Mouse (Mus musculus) midbrain, embryonic 13.5 days (tissue): ENCODE measurements at regions not wholly inside any gene's neighbourhood (a gene's known extent, or its start where the extent isn't known, plus 50 kb on each side); places are given as distances from the start of the nearest gene placed in this dataset.

Experiments
- ATAC-seq: fragments of 200-750 bp; cut with Nextera tagmentation; 2 replicates; pipeline ENCODE4 v1.8.0; 2017; ENCODE audit warnings: mild to moderate bottlenecking, moderate TSS enrichment, moderate library complexity
- H3K27ac ChIP-seq: fragments of 300-500 bp; sonication (generic); 2 replicates; pipeline ENCODE4 v1.5.1; 2015; ENCODE audit warnings: inconsistent platforms, mild to moderate bottlenecking, moderate library complexity
- H3K27me3 ChIP-seq: fragments of 300-500 bp; sonication (generic); 2 replicates; pipeline ENCODE4 v1.6.1; 2015; ENCODE audit warnings: mild to moderate bottlenecking, inconsistent platforms
- H3K36me3 ChIP-seq: fragments of 300-500 bp; sonication (generic); 2 replicates; pipeline ENCODE4 v1.6.1; 2015; ENCODE audit warnings: mild to moderate bottlenecking, inconsistent platforms
- H3K4me1 ChIP-seq: fragments of 300-500 bp; sonication (generic); replicated peaks from 2 replicates; pipeline ENCODE4 v1.6.1; 2015; ENCODE audit warnings: inconsistent platforms
- H3K4me2 ChIP-seq: fragments of 300-500 bp; sonication (generic); replicated peaks from 2 replicates; pipeline ENCODE4 v1.6.1; 2015; ENCODE audit warnings: moderate library complexity, mild to moderate bottlenecking, inconsistent platforms
- H3K4me3 ChIP-seq: fragments of 300-500 bp; sonication (generic); replicated peaks from 2 replicates; pipeline ENCODE4 v1.5.1; 2015; ENCODE audit warnings: mild to moderate bottlenecking, inconsistent platforms
- H3K9ac ChIP-seq: fragments of 300-500 bp; sonication (generic); replicated peaks from 2 replicates; pipeline ENCODE4 v1.6.1; 2015; ENCODE audit warnings: mild to moderate bottlenecking, inconsistent platforms
- H3K9me3 ChIP-seq: fragments of 300-500 bp; sonication (generic); 2 replicates; pipeline ENCODE4 v1.6.1; 2016; ENCODE audit warnings: mild to moderate bottlenecking, inconsistent platforms
- WGBS: fragments of 180-500 bp; shearing (Covaris S2); methylation state at CpG from one replicate; pipeline ENCODE4 v1.1.7; 2015; 5-methylcytosine and 5-hydroxymethylcytosine counted together

GRCm38 (mm10) chr13:44180384-44180783 is 395.8 kb downstream of the Cd83 start:
- WGBS: 88% methylated on average over 3 of the region's 3 CpGs
- no peaks in the 10 kb centered on the region for H3K9me3 ChIP-seq
- H3K4me3 ChIP-seq: no peak overlapping the region
- H3K9ac ChIP-seq: no peak overlapping the region
- 0 out of 2 replicates have a peak, but pooled peaks cover 5% of the 10 kb centered on the region for H3K4me1 ChIP-seq
- no peak overlapping the region for H3K4me2 ChIP-seq
- no peaks in the 10 kb centered on the region for H3K36me3 ChIP-seq
- H3K27ac ChIP-seq: no peak overlapping the region
- no peak for ATAC-seq
- H3K27me3 ChIP-seq: 0 out of 2 replicates have a peak, but pooled peaks cover 2% of the 10 kb centered on the region

- no peaks in the 10 kb centered on the region for H3K9me3 ChIP-seq
- no peak overlapping the region for H3K27ac ChIP-seq
- no peak for ATAC-seq
- no peak overlapping the region for H3K4me3 ChIP-seq
- H3K9ac ChIP-seq: no peak overlapping the region
- H3K4me1 ChIP-seq: 0 out of 2 replicates have a peak, but pooled peaks cover 5% of the 10 kb centered on the region
- H3K27me3 ChIP-seq: 0 out of 2 replicates have a peak, but pooled peaks cover 2% of the 10 kb centered on the region
- H3K4me2 ChIP-seq: no peak overlapping the region
- H3K36me3 ChIP-seq: no peaks in the 10 kb centered on the region
- 52% methylated on average over 15 of the region's 15 CpGs for WGBS
These were observed 398.1 kb downstream of the Cd83 start for GRCm38 (mm10) chr13:44182544-44183191.

- no peaks in the 10 kb centered on the region for H3K4me1 ChIP-seq
- 86% methylated on average over 5 of the region's 5 CpGs for WGBS
- no peaks in the 10 kb centered on the region for H3K9me3 ChIP-seq
- H3K4me2 ChIP-seq: no peak overlapping the region
- H3K9ac ChIP-seq: no peak overlapping the region
- H3K36me3 ChIP-seq: no peaks in the 10 kb centered on the region
- H3K27ac ChIP-seq: no peak overlapping the region
- no peaks in the 10 kb centered on the region for H3K27me3 ChIP-seq
- ATAC-seq: no peak
- H3K4me3 ChIP-seq: no peak overlapping the region
These were observed 410.8 kb downstream of the Cd83 start for GRCm38 (mm10) chr13:44195365-44195764.

- H3K27me3 ChIP-seq: peaks cover 57% of the 10 kb centered on the region
- 62% methylated on average over 4 of the region's 4 CpGs for WGBS
- no peak for ATAC-seq
- no peaks in the 10 kb centered on the region for H3K36me3 ChIP-seq
- H3K27ac ChIP-seq: no peak overlapping the region
- H3K4me1 ChIP-seq: peaks cover 26% of the 10 kb centered on the region
- no peak overlapping the region for H3K4me3 ChIP-seq
- H3K9me3 ChIP-seq: no peaks in the 10 kb centered on the region
- H3K9ac ChIP-seq: no peak overlapping the region
- no peak overlapping the region for H3K4me2 ChIP-seq
These were observed 421.5 kb downstream of the Cd83 start for GRCm38 (mm10) chr13:44206042-44206441.

- no peaks in the 10 kb centered on the region for H3K9me3 ChIP-seq
- ATAC-seq: no peak
- no peak overlapping the region for H3K4me3 ChIP-seq
- no peak overlapping the region for H3K9ac ChIP-seq
- H3K4me2 ChIP-seq: no peak overlapping the region
- no peaks in the 10 kb centered on the region for H3K36me3 ChIP-seq
- peaks cover 61% of the 10 kb centered on the region for H3K27me3 ChIP-seq
- peaks cover 26% of the 10 kb centered on the region for H3K4me1 ChIP-seq
- no peak overlapping the region for H3K27ac ChIP-seq
- WGBS: 87% methylated on average over 4 of the region's 4 CpGs
These were observed 421.9 kb downstream of the Cd83 start for GRCm38 (mm10) chr13:44206448-44206847.

GRCm38 (mm10) chr13:44207400-44208005 is 422.9 kb downstream of the Cd83 start:
- peaks cover 61% of the 10 kb centered on the region for H3K27me3 ChIP-seq
- H3K4me1 ChIP-seq: peaks cover 30% of the 10 kb centered on the region
- H3K36me3 ChIP-seq: no peaks in the 10 kb centered on the region
- no peak overlapping the region for H3K27ac ChIP-seq
- H3K9ac ChIP-seq: no peak overlapping the region
- 57% methylated on average over 11 of the region's 11 CpGs for WGBS
- no peak overlapping the region for H3K4me2 ChIP-seq
- H3K9me3 ChIP-seq: no peaks in the 10 kb centered on the region
- H3K4me3 ChIP-seq: no peak overlapping the region
- no peak for ATAC-seq

- Histone ChIP-seq H3K9me3 (no peaks in the 10 kb centered on the region), H3K4me3 (no peak overlapping the region), H3K4me1 (peaks cover 37% of the 10 kb centered on the region), H3K9ac (no peak overlapping the region), H3K4me2 (peak overlapping the region; percentile 25; the same call in 1 of the 2 replicates), H3K27me3 (peaks cover 61% of the 10 kb centered on the region), H3K36me3 (no peaks in the 10 kb centered on the region), H3K27ac (no peak overlapping the region)
- ATAC-seq: 0 out of 2 replicates have a peak, but pooled peaks have one; percentile 15
- 7% methylated on average over 11 of the region's 11 CpGs for WGBS
These were observed 424.5 kb downstream of the Cd83 start for GRCm38 (mm10) chr13:44209036-44209435.

GRCm38 (mm10) chr13:44210123-44210522 is 425.5 kb downstream of the Cd83 start:
- WGBS: 24% methylated on average over 6 of the region's 6 CpGs
- no peak overlapping the region for H3K4me2 ChIP-seq
- no peak overlapping the region for H3K27ac ChIP-seq
- H3K4me1 ChIP-seq: peaks cover 43% of the 10 kb centered on the region
- H3K27me3 ChIP-seq: peaks cover 60% of the 10 kb centered on the region
- H3K9ac ChIP-seq: no peak overlapping the region
- no peak overlapping the region for H3K4me3 ChIP-seq
- no peaks in the 10 kb centered on the region for H3K9me3 ChIP-seq
- ATAC-seq: no peak
- no peaks in the 10 kb centered on the region for H3K36me3 ChIP-seq

GRCm38 (mm10) chr13:44212356-44212755 is 427.8 kb downstream of the Cd83 start:
- Histone ChIP-seq H3K9ac (no peak overlapping the region), H3K27ac (no peak overlapping the region), H3K27me3 (peaks cover 44% of the 10 kb centered on the region), H3K4me2 (no peak overlapping the region), H3K4me3 (no peak overlapping the region), H3K9me3 (no peaks in the 10 kb centered on the region), H3K36me3 (no peaks in the 10 kb centered on the region), H3K4me1 (peaks cover 43% of the 10 kb centered on the region)
- ATAC-seq: peak; percentile 31; the same call in 1 of the 2 replicates
- whole genome bisulfite sequencing: 84% methylated on average over 4 of the region's 4 CpGs

- 52% methylated on average over 11 of the region's 11 CpGs for WGBS
- H3K9ac ChIP-seq: no peak overlapping the region
- no peaks in the 10 kb centered on the region for H3K36me3 ChIP-seq
- H3K4me1 ChIP-seq: peaks cover 41% of the 10 kb centered on the region
- H3K27ac ChIP-seq: no peak overlapping the region
- ATAC-seq: no peak
- H3K27me3 ChIP-seq: peaks cover 38% of the 10 kb centered on the region
- H3K4me2 ChIP-seq: no peak overlapping the region
- H3K4me3 ChIP-seq: no peak overlapping the region
- H3K9me3 ChIP-seq: no peaks in the 10 kb centered on the region
These were observed 428.4 kb downstream of the Cd83 start for GRCm38 (mm10) chr13:44212936-44213335.

GRCm38 (mm10) chr13:44218266-44218665 is 433.7 kb downstream of the Cd83 start:
- Histone ChIP-seq H3K36me3 (no peaks in the 10 kb centered on the region), H3K9me3 (no peaks in the 10 kb centered on the region), H3K27ac (no peak overlapping the region), H3K4me2 (no peak overlapping the region), H3K4me1 (peaks cover 33% of the 10 kb centered on the region), H3K4me3 (no peak overlapping the region), H3K9ac (no peak overlapping the region), H3K27me3 (peaks cover 7% of the 10 kb centered on the region; the same call in 1 of the 2 replicates)
- ATAC-seq: peak; percentile 53; the same call in 1 of the 2 replicates
- WGBS: 11% methylated on average over 8 of the region's 8 CpGs

- ATAC-seq: no peak
- no peaks in the 10 kb centered on the region for H3K36me3 ChIP-seq
- no peak overlapping the region for H3K9ac ChIP-seq
- no peak overlapping the region for H3K4me3 ChIP-seq
- H3K27me3 ChIP-seq: peaks cover 8% of the 10 kb centered on the region; the same call in 1 of the 2 replicates
- H3K27ac ChIP-seq: 0 out of 2 replicates have a peak overlapping the region, but pooled peaks have one; percentile 25
- H3K4me2 ChIP-seq: no peak overlapping the region
- WGBS: 31% methylated on average over 5 of the region's 5 CpGs
- H3K9me3 ChIP-seq: peaks cover 7% of the 10 kb centered on the region; the same call in 1 of the 2 replicates
- H3K4me1 ChIP-seq: peaks cover 25% of the 10 kb centered on the region
These were observed 437.1 kb downstream of the Cd83 start for GRCm38 (mm10) chr13:44221721-44222120.
